Mouse (Mus musculus) Patski (cell line): ENCODE results near the gene Ptprm. TPM values are rescaled to one million over a fixed set of nuclear protein-coding genes. Genes with fewer than 3 reads are reported as not detected.
A peak's percentile ranks its signal among the peaks of the same experiment; 100 is the strongest.

Experiments used
- ATAC-seq: fragments of 100-300 bp; one replicate; pipeline ENCODE4 v1.8.0; 2021
- CTCF ChIA-PET: fragments of 350-600 bp; sonication (Branson Sonifier 250); formaldehyde crosslinking; loops from one replicate; lab custom pipeline; 2022; ENCODE audit warnings: inconsistent platforms; lab: Charles Lee
- POLR2A ChIA-PET: fragments of 350-600 bp; sonication (Branson Sonifier 250); formaldehyde crosslinking; loops from one replicate; lab custom pipeline; 2022; ENCODE audit warnings: antibody characterized with exemption, inconsistent platforms; lab: Charles Lee
- DNase-seq: peaks from one replicate; pipeline ENCODE4 v3.0.0-alpha.2; 2011; ENCODE audit warnings: low read depth, low spot score
- H3K27me3 ChIP-seq: fragments of 371-371 bp; one replicate; pipeline ENCODE4 v1.5.1; 2021
- CTCF ChIP-seq: fragments of 100-300 bp; IDR thresholded peaks from one replicate; pipeline ENCODE4 v1.5.1; 2021
- in situ Hi-C: fragments of 300-500 bp; cut with MboI; formaldehyde crosslinking; loops from 3 replicates; pipeline ENCODE4 v1.11.1; 2018; ENCODE audit warnings: low pct_unique_long_range_greater_than_20kb, mixed read lengths
- polyA plus RNA-seq: library from polyadenylated mRNA; unstranded; gene quantifications from one replicate; pipeline ENCODE4 v1.2.3, GENCODE M21; 2021

Gene Ptprm
- polyA plus RNA-seq, 1 experiment from 2014 or later: 43.7 TPM

- ATAC-seq: no peak
- no peak for DNase-seq
- ChIA-PET POLR2A (interaction anchor here (1.1 kb wide), 1 partner anchor 51 kb away, joined by 3 read pairs; no protein-coding TSS in a partner anchor), CTCF (interaction anchor here (1.0 to 4.3 kb wide), 2 partner anchors 9 to 145 kb away, joined by 3 to 17 read pairs; no protein-coding TSS in a partner anchor)
- no peak for TF ChIP-seq CTCF
- in situ Hi-C loops: no loop called here
- H3K27me3 ChIP-seq: no peaks in the 10 kb centered on the region
These were observed 55.9 kb downstream of the Ptprm start for GRCm38 (mm10) chr17:67298269-67298798.

- ATAC-seq (peak; percentile 21), DNase-seq (no peak)
- POLR2A ChIA-PET: no interaction called here
- CTCF ChIA-PET: interaction anchor here (4.3 kb wide), 1 partner anchor 10 kb away, joined by 17 read pairs; no protein-coding TSS in a partner anchor
- H3K27me3 ChIP-seq: no peaks in the 10 kb centered on the region
- in situ Hi-C loops: no loop called here
- TF ChIP-seq CTCF: no peak
These were observed 57.4 kb downstream of the Ptprm start for GRCm38 (mm10) chr17:67296604-67297595.

- TF ChIP-seq CTCF: no peak
- ChIA-PET CTCF (interaction anchor here (1.1 kb wide), 1 partner anchor 62 kb away, joined by 3 read pairs; no protein-coding TSS in a partner anchor), POLR2A (no interaction called here)
- no peak for ATAC-seq
- H3K27me3 ChIP-seq: no peaks in the 10 kb centered on the region
- in situ Hi-C loops: no loop called here
- no peak for DNase-seq
These were observed 63.5 kb downstream of the Ptprm start for GRCm38 (mm10) chr17:67290662-67291240.

GRCm38 (mm10) chr17:67287501-67287900, 66.8 kb downstream of the Ptprm start:
- CTCF ChIA-PET: no interaction called here
- POLR2A ChIA-PET: no interaction called here
- ATAC-seq (no peak), DNase-seq (no peak)
- no peak for TF ChIP-seq CTCF
- no peaks in the 10 kb centered on the region for H3K27me3 ChIP-seq
- in situ Hi-C loops: no loop called here

GRCm38 (mm10) chr17:67281640-67282170, 72.6 kb downstream of the Ptprm start:
- H3K27me3 ChIP-seq: no peaks in the 10 kb centered on the region
- ATAC-seq: no peak
- DNase-seq: no peak
- ChIA-PET POLR2A (no interaction called here), CTCF (no interaction called here)
- in situ Hi-C loops: no loop called here
- no peak for TF ChIP-seq CTCF

- ATAC-seq: peak; percentile 98
These were observed 76.9 kb downstream of the Ptprm start for GRCm38 (mm10) chr17:67277124-67277910.

GRCm38 (mm10) chr17:67274531-67275094, 79.6 kb downstream of the Ptprm start:
- no peaks in the 10 kb centered on the region for H3K27me3 ChIP-seq
- in situ Hi-C loops: loop anchor here (5.0 kb wide), 1 partner anchor 97 kb away; no protein-coding TSS in a partner anchor
- POLR2A ChIA-PET: no interaction called here
- ATAC-seq (no peak), DNase-seq (no peak)
- TF ChIP-seq CTCF: no peak
- CTCF ChIA-PET: no interaction called here

More at GRCm38 (mm10) chr17:67277124-67277910, 76.9 kb downstream of the Ptprm start:
- DNase-seq: peak; percentile 92
- CTCF ChIA-PET: interaction anchor here (2.6 kb wide), 1 partner anchor 11 kb away, joined by 5 read pairs; no protein-coding TSS in a partner anchor
- POLR2A ChIA-PET: no interaction called here
- no peaks in the 10 kb centered on the region for H3K27me3 ChIP-seq
- in situ Hi-C loops: loop anchor here (5.0 kb wide), 1 partner anchor 100 kb away; no protein-coding TSS in a partner anchor
- TF ChIP-seq CTCF: no peak

GRCm38 (mm10) chr17:67272928-67273327, 81.3 kb downstream of the Ptprm start:
- POLR2A ChIA-PET: interaction anchor here (0.9 kb wide), 1 partner anchor 20 kb away, joined by 3 read pairs; no protein-coding TSS in a partner anchor
- DNase-seq (no peak), ATAC-seq (no peak)
- H3K27me3 ChIP-seq: no peaks in the 10 kb centered on the region
- CTCF ChIA-PET: interaction anchor here (0.9 to 1.5 kb wide), 2 partner anchors 32 to 51 kb away, joined by 3 read pairs; no protein-coding TSS in a partner anchor
- no peak for TF ChIP-seq CTCF
- in situ Hi-C loops: no loop called here

GRCm38 (mm10) chr17:67268475-67269080, 85.7 kb downstream of the Ptprm start:
- ATAC-seq (no peak), DNase-seq (no peak)
- in situ Hi-C loops: no loop called here
- H3K27me3 ChIP-seq: no peaks in the 10 kb centered on the region
- CTCF ChIA-PET: interaction anchor here (1.2 kb wide), 1 partner anchor 18 kb away, joined by 3 read pairs; no protein-coding TSS in a partner anchor
- TF ChIP-seq CTCF: no peak
- POLR2A ChIA-PET: interaction anchor here (0.5 to 0.6 kb wide), 2 partner anchors 49 to 88 kb away, joined by 3 to 6 read pairs; no protein-coding TSS in a partner anchor
